22 mouse cellular contexts compared by ENCODE assay signal in genomic region chr2:30958726-30959125, GRCm38 (mm10). TPM values are rescaled to one million over a fixed set of nuclear protein-coding genes. Genes with fewer than 3 reads are reported as not detected.
DNase-seq lines count a peak whose midpoint lies in the region; ATAC-seq and TF ChIP-seq lines count a peak whose summit lies in the region.
"Had no signal": no experiment of that assay in that cellular context is flagged by ENCODE, and none has a peak within 500 bp of the region (broad histone marks: within the 10 kb centered on the region; RNA-seq: fewer than 3 reads in every experiment).

No protein-coding gene starts in this region.

- peaks cover 86% of the 10 kb centered on the region for H3K36me3 ChIP-seq in kidney, embryonic 14.5 days (ENCODE audit: control insufficient read depth, insufficient read depth, low read length)
- H3K36me3 ChIP-seq in kidney, postnatal 0 days (ENCODE audit: insufficient read depth, low read length): peaks cover 61% of the 10 kb centered on the region
- peaks cover 60% of the 10 kb centered on the region for H3K36me3 ChIP-seq in liver, embryonic 11.5 days (ENCODE audit: control insufficient read depth, insufficient read depth, low read length)
- H3K36me3 ChIP-seq in small intestine, adult 2 months (ENCODE audit: control insufficient read depth, insufficient read depth, low read length): peaks cover 65% of the 10 kb centered on the region

- H3K9ac ChIP-seq in kidney, embryonic 14.5 days (ENCODE audit: low read depth, low read length): no peak overlapping the region
- H3K9ac ChIP-seq in kidney, postnatal 0 days (ENCODE audit: low read depth, low read length): no peak overlapping the region
- no peak overlapping the region for H3K9ac ChIP-seq in liver, embryonic 11.5 days (ENCODE audit: low read depth, low read length)
- H3K9ac ChIP-seq: embryonic facial prominence, embryonic 12.5 days; forebrain, embryonic 15.5 days; heart, embryonic 15.5 days; hindbrain, embryonic 15.5 days; lung, embryonic 15.5 days; neural tube, embryonic 12.5 days; stomach, embryonic 15.5 days had no signal

- H3K4me2 ChIP-seq in kidney, embryonic 14.5 days (replicated peaks; ENCODE audit: low read depth, low read length): no peak overlapping the region
- H3K4me2 ChIP-seq in kidney, postnatal 0 days (ENCODE audit: low read length): no peak overlapping the region
- no peak overlapping the region for H3K4me2 ChIP-seq in liver, embryonic 11.5 days
- H3K4me2 ChIP-seq: embryonic facial prominence, embryonic 12.5 days; forebrain, embryonic 15.5 days; heart, embryonic 15.5 days; hindbrain, embryonic 15.5 days; lung, embryonic 15.5 days; neural tube, embryonic 12.5 days; stomach, embryonic 15.5 days had no signal

- 94% methylated on average over 14 of the region's 14 CpGs for WGBS in kidney, embryonic 14.5 days
- 88% methylated on average over 14 of the region's 14 CpGs for WGBS in kidney, postnatal 0 days
- WGBS in liver, embryonic 11.5 days: 80% methylated on average over 14 of the region's 14 CpGs
- WGBS in small intestine, adult 2 months: 50% methylated on average over 14 of the region's 14 CpGs

- no peak overlapping the region for H3K4me3 ChIP-seq in kidney, embryonic 14.5 days (ENCODE audit: low read length)
- H3K4me3 ChIP-seq in kidney, postnatal 0 days (replicated peaks; ENCODE audit: low read depth, low read length): no peak overlapping the region
- no peak overlapping the region for H3K4me3 ChIP-seq in liver, embryonic 11.5 days (ENCODE audit: low read depth, low read length)
- H3K4me3 ChIP-seq in small intestine, adult 2 months (ENCODE audit: low read depth, low read length): no peak overlapping the region
- H3K4me3 ChIP-seq: embryonic facial prominence, embryonic 12.5 days; forebrain, embryonic 15.5 days; heart, embryonic 15.5 days; hindbrain, embryonic 15.5 days; lung, embryonic 15.5 days; midbrain, embryonic 10.5 days; neural tube, embryonic 12.5 days; stomach, embryonic 15.5 days had no signal

- H3K27ac ChIP-seq in kidney, embryonic 14.5 days (ENCODE audit: low read depth, low read length): no peak overlapping the region
- no peak overlapping the region for H3K27ac ChIP-seq in kidney, postnatal 0 days
- peak overlapping the region; percentile 26; the same call in 1 of the 2 replicates for H3K27ac ChIP-seq in liver, embryonic 11.5 days (ENCODE audit: low read depth, low read length)
- H3K27ac ChIP-seq in small intestine, adult 2 months (ENCODE audit: insufficient read depth, low read depth, low read length): peak overlapping the region; percentile 74
- H3K27ac ChIP-seq: embryonic facial prominence, embryonic 12.5 days; forebrain, embryonic 15.5 days; heart, embryonic 15.5 days; hindbrain, embryonic 15.5 days; lung, embryonic 15.5 days; macrophage; midbrain, embryonic 10.5 days; neural tube, embryonic 12.5 days; stomach, embryonic 15.5 days had no signal

- H3K27me3 ChIP-seq in kidney, embryonic 14.5 days (ENCODE audit: control insufficient read depth, insufficient read depth, low read length): no peaks in the 10 kb centered on the region
- no peaks in the 10 kb centered on the region for H3K27me3 ChIP-seq in kidney, postnatal 0 days (ENCODE audit: insufficient read depth, low read length)
- H3K27me3 ChIP-seq in liver, embryonic 11.5 days (replicated peaks; ENCODE audit: control insufficient read depth, insufficient read depth, low read length): no peaks in the 10 kb centered on the region
- no peaks in the 10 kb centered on the region for H3K27me3 ChIP-seq in small intestine, adult 2 months (ENCODE audit: control insufficient read depth, insufficient read depth, low read length)
- H3K27me3 ChIP-seq: embryonic facial prominence, embryonic 12.5 days; forebrain, embryonic 15.5 days; heart, embryonic 15.5 days; hindbrain, embryonic 15.5 days; lung, embryonic 15.5 days; neural tube, embryonic 12.5 days; Patski; stomach, embryonic 15.5 days had no signal

- no peak for TF ChIP-seq CTCF in kidney, postnatal 0 days (IDR thresholded peaks at IDR 0.05; ENCODE audit: low read depth)
- TF ChIP-seq CTCF in small intestine, adult 2 months (IDR thresholded peaks at IDR 0.05; ENCODE audit: extremely low read depth, insufficient read length, insufficient replicate concordance, low read depth, low read length): no peak

- ATAC-seq in kidney, embryonic 14.5 days (ENCODE audit: low FRiP score, low TSS enrichment): no peak
- ATAC-seq in kidney, postnatal 0 days (replicated peaks; ENCODE audit: low FRiP score, low read depth): 0 out of 2 replicates have a peak, but pooled peaks have one; percentile 45
- no peak; the same call in 1 of the 2 replicates for ATAC-seq in liver, embryonic 11.5 days (replicated peaks; ENCODE audit: low FRiP score)
- ATAC-seq in activated CD4-positive, CD25-positive, alpha-beta regulatory T cell, adult 4 months: no peak
- ATAC-seq: CD4-positive, CD25-positive, alpha-beta regulatory T cell, adult 4 months; forebrain, embryonic 15.5 days; Patski had no signal

- no peaks in the 10 kb centered on the region for H3K9me3 ChIP-seq in kidney, embryonic 14.5 days (ENCODE audit: control insufficient read depth, low read length)
- no peaks in the 10 kb centered on the region for H3K9me3 ChIP-seq in kidney, postnatal 0 days (replicated peaks; ENCODE audit: low read length)
- no peaks in the 10 kb centered on the region for H3K9me3 ChIP-seq in liver, embryonic 11.5 days (ENCODE audit: control insufficient read depth, low read length)
- H3K9me3 ChIP-seq: embryonic facial prominence, embryonic 12.5 days; forebrain, embryonic 15.5 days; heart, embryonic 15.5 days; hindbrain, embryonic 15.5 days; lung, embryonic 15.5 days; midbrain, embryonic 10.5 days; neural tube, embryonic 12.5 days; stomach, embryonic 15.5 days had no signal

- peak; percentile 81 for DNase-seq in kidney, adult 11 months
- DNase-seq in kidney, postnatal 0 days (ENCODE audit: low spot score): no peak
- no peak for DNase-seq in liver, embryonic 11.5 days (ENCODE audit: low spot score)
- DNase-seq in testis, postnatal 14 days (ENCODE audit: low spot score): no peak
- DNase-seq: adrenal gland, postnatal 10 days; cerebellum, postnatal 10 days; gastrocnemius, postnatal 25 days; heart, postnatal 4 days had no signal

- peaks cover 12% of the 10 kb centered on the region for H3K4me1 ChIP-seq in kidney, embryonic 14.5 days (ENCODE audit: control insufficient read depth, insufficient read depth, low read length)
- peaks cover 12% of the 10 kb centered on the region for H3K4me1 ChIP-seq in kidney, postnatal 0 days (replicated peaks; ENCODE audit: insufficient read depth, low read length)
- peaks cover 19% of the 10 kb centered on the region for H3K4me1 ChIP-seq in liver, embryonic 11.5 days (replicated peaks; ENCODE audit: control insufficient read depth, insufficient read depth, low read length)
- H3K4me1 ChIP-seq in small intestine, adult 2 months (ENCODE audit: control insufficient read depth, insufficient read depth, insufficient read length, low read length): peaks cover 37% of the 10 kb centered on the region

- TF ChIP-seq POLR2A in small intestine, adult 2 months (IDR thresholded peaks at IDR 0.05; ENCODE audit: low read depth, low read length): no peak

RNA-seq across cellular contexts. Expression of gene Tor1b, which starts 6.0 kb away (rescaled TPM):
- 31.0 and 39.3 TPM in 2 replicates for polyA plus RNA-seq in kidney, embryonic 14.5 days (2014; fragmentation: Nextera tagmentation; extraction: Ambion mirVana)
- polyA plus RNA-seq in kidney, postnatal 0 days (2015; fragmentation: Nextera tagmentation; extraction: Ambion mirVana): 34.8 and 35.3 TPM in 2 replicates
- polyA plus RNA-seq in liver, embryonic 11.5 days (2014; fragmentation: Nextera tagmentation; extraction: Ambion mirVana): 27.2 and 31.6 TPM in 2 replicates
- 8.0 and 8.2 TPM in 2 replicates for polyA plus RNA-seq in small intestine, adult 2 months (2012; rRNA removed)
- polyA plus RNA-seq in activated CD4-positive, CD25-positive, alpha-beta regulatory T cell, adult 4 months (2017; shearing (Covaris generic)): 10 to 100 TPM; 18.1 to 19.9 TPM

RNA-seq across cellular contexts. Expression of gene Tor1a, which starts 9.0 kb away (rescaled TPM):
- 71.8 and 80.6 TPM in 2 replicates for polyA plus RNA-seq in kidney, embryonic 14.5 days (2014; fragmentation: Nextera tagmentation; extraction: Ambion mirVana)
- 69.1 and 70.7 TPM in 2 replicates for polyA plus RNA-seq in kidney, postnatal 0 days (2015; fragmentation: Nextera tagmentation; extraction: Ambion mirVana)
- 71.7 and 73.2 TPM in 2 replicates for polyA plus RNA-seq in liver, embryonic 11.5 days (2014; fragmentation: Nextera tagmentation; extraction: Ambion mirVana)
- polyA plus RNA-seq in small intestine, adult 2 months (2012; rRNA removed): 38.8 and 78.6 TPM in 2 replicates
- 10 to 100 TPM; 63.1 to 67.7 TPM for polyA plus RNA-seq in activated CD4-positive, CD25-positive, alpha-beta regulatory T cell, adult 4 months (2017; shearing (Covaris generic))

RNA-seq across cellular contexts. Expression of gene BC005624, which starts 23.3 kb away (rescaled TPM):
- polyA plus RNA-seq in kidney, embryonic 14.5 days (2014; fragmentation: Nextera tagmentation; extraction: Ambion mirVana): 48.7 and 52.7 TPM in 2 replicates
- 47.2 and 48.4 TPM in 2 replicates for polyA plus RNA-seq in kidney, postnatal 0 days (2015; fragmentation: Nextera tagmentation; extraction: Ambion mirVana)
- polyA plus RNA-seq in liver, embryonic 11.5 days (2014; fragmentation: Nextera tagmentation; extraction: Ambion mirVana): 51.6 and 53.5 TPM in 2 replicates
- 5.3 and 9.0 TPM in 2 replicates for polyA plus RNA-seq in small intestine, adult 2 months (2012; rRNA removed)
- polyA plus RNA-seq in activated CD4-positive, CD25-positive, alpha-beta regulatory T cell, adult 4 months (2017; shearing (Covaris generic)): 10 to 100 TPM; 74.8 to 81.0 TPM

RNA-seq across cellular contexts. Expression of gene Usp20, which starts 23.4 kb away (rescaled TPM):
- 8.7 and 12.5 TPM in 2 replicates for polyA plus RNA-seq in kidney, embryonic 14.5 days (2014; fragmentation: Nextera tagmentation; extraction: Ambion mirVana)
- polyA plus RNA-seq in kidney, postnatal 0 days (2015; fragmentation: Nextera tagmentation; extraction: Ambion mirVana): 12.9 and 15.9 TPM in 2 replicates
- 11.5 and 12.9 TPM in 2 replicates for polyA plus RNA-seq in liver, embryonic 11.5 days (2014; fragmentation: Nextera tagmentation; extraction: Ambion mirVana)
- 5.1 TPM in 2 replicates for polyA plus RNA-seq in small intestine, adult 2 months (2012; rRNA removed)
- polyA plus RNA-seq in activated CD4-positive, CD25-positive, alpha-beta regulatory T cell, adult 4 months (2017; shearing (Covaris generic)): 10 to 100 TPM; 11.6 to 15.0 TPM

RNA-seq across cellular contexts. Expression of gene Ptges, which starts 29.1 kb away (rescaled TPM):
- polyA plus RNA-seq in kidney, embryonic 14.5 days (2014; fragmentation: Nextera tagmentation; extraction: Ambion mirVana): 6.1 and 7.2 TPM in 2 replicates
- polyA plus RNA-seq in kidney, postnatal 0 days (2015; fragmentation: Nextera tagmentation; extraction: Ambion mirVana): 44.2 and 47.9 TPM in 2 replicates
- 0.92 and 0.97 TPM in 2 replicates for polyA plus RNA-seq in liver, embryonic 11.5 days (2014; fragmentation: Nextera tagmentation; extraction: Ambion mirVana)
- 5.9 and 10.9 TPM in 2 replicates for polyA plus RNA-seq in small intestine, adult 2 months (2012; rRNA removed)
- polyA plus RNA-seq in activated CD4-positive, CD25-positive, alpha-beta regulatory T cell, adult 4 months (2017; shearing (Covaris generic)): under 1 TPM in 1 of 2 experiments, not detected in 1; 0.09 TPM
- polyA plus RNA-seq: CD4-positive, CD25-positive, alpha-beta regulatory T cell, adult 4 months had no signal

Comparison
In these comparisons a context has a peak if more than half of its experiments do, and no peak if none do; other contexts are left out.
1. H3K27ac ChIP-seq: peak in liver, embryonic 11.5 days (single experiment) and small intestine, adult 2 months (single experiment); none in kidney, embryonic 14.5 days (single experiment) and kidney, postnatal 0 days (single experiment).